Mouse (Mus musculus) MEL (cell line): Measurements from ENCODE around the gene Camta1. TPM values are rescaled to one million over a fixed set of nuclear protein-coding genes. Genes with fewer than 3 reads are reported as not detected.
A peak's percentile ranks its signal among the peaks of the same experiment; 100 is the strongest.

Source experiments
- DNase-seq: peaks from one replicate; pipeline ENCODE4 v3.0.0; 2011; ENCODE audit warnings: low read depth, low spot score
- H3K27ac ChIP-seq: 2 replicates; pipeline ENCODE4 v1.5.1; 2012; ENCODE audit warnings: low read depth, mild to moderate bottlenecking, control low read depth, low read length, moderate library complexity; ENCODE audit not compliant: control insufficient read depth
- H3K27me3 ChIP-seq, 2 experiments: fragments of 150-350 bp in 1 of 2; sonication (generic) in 1 of 2; 2 replicates each; pipeline ENCODE4 v1.6.1; 2012; ENCODE audit warnings: low read length in 2 of 2, mild to moderate bottlenecking in 2 of 2, improper control_type of control experiment in 1 of 2, moderate library complexity in 1 of 2; ENCODE audit not compliant: insufficient read depth in 2 of 2, control insufficient read depth in 1 of 2
- H3K36me3 ChIP-seq, 2 experiments: 2 replicates each; pipeline ENCODE4 v1.6.1; 2012 to 2014; ENCODE audit warnings: low read length in 2 of 2, improper control_type of control experiment in 1 of 2, inconsistent platforms in 1 of 2, mild to moderate bottlenecking in 1 of 2; ENCODE audit not compliant: insufficient read depth in 2 of 2, control insufficient read depth in 1 of 2
- H3K4me1 ChIP-seq, 2 experiments: fragments of 150-350 bp in 1 of 2; sonication (generic) in 1 of 2; 2 replicates each; pipeline ENCODE4 v1.6.1; 2012; ENCODE audit warnings: low read length in 2 of 2, improper control_type of control experiment in 1 of 2, mild to moderate bottlenecking in 1 of 2; ENCODE audit not compliant: insufficient read depth in 2 of 2, control insufficient read depth in 1 of 2
- H3K4me3 ChIP-seq, 2 experiments: fragments of 150-350 bp in 1 of 2; sonication (generic) in 1 of 2; 2 replicates each; pipeline ENCODE4 v1.5.1; 2012; ENCODE audit warnings: low read depth in 2 of 2, low read length in 2 of 2, mild to moderate bottlenecking in 2 of 2, moderate library complexity in 2 of 2, control low read depth in 1 of 2, improper control_type of control experiment in 1 of 2; ENCODE audit not compliant: control insufficient read depth in 1 of 2, insufficient read depth in 1 of 2
- H3K79me2 ChIP-seq: 2 replicates; pipeline ENCODE4 v1.6.1; 2012; ENCODE audit warnings: mild to moderate bottlenecking, low read length, moderate library complexity; ENCODE audit not compliant: control insufficient read depth, poor library complexity, insufficient read depth
- H3K9ac ChIP-seq: 2 replicates; pipeline ENCODE4 v1.6.1; 2012; ENCODE audit warnings: low read depth, mild to moderate bottlenecking, control low read depth, low read length, moderate library complexity; ENCODE audit not compliant: control insufficient read depth, poor library complexity, severe bottlenecking
- H3K9me3 ChIP-seq: fragments of 150-350 bp; sonication (generic); replicated peaks from 2 replicates; pipeline ENCODE4 v1.6.1; 2012; ENCODE audit warnings: mild to moderate bottlenecking, low read length, improper control_type of control experiment, moderate library complexity; ENCODE audit not compliant: insufficient read depth
- BHLHE40 ChIP-seq: IDR thresholded peaks from 2 replicates; pipeline ENCODE4 v1.6.1; 2012; ENCODE audit warnings: low read depth, mild to moderate bottlenecking, inconsistent platforms, low read length, improper control_type of control experiment, borderline replicate concordance
- CHD2 ChIP-seq: IDR thresholded peaks from 2 replicates; pipeline ENCODE4 v1.6.1; 2011; ENCODE audit warnings: low read length, improper control_type of control experiment
- E2F4 ChIP-seq: IDR thresholded peaks from 2 replicates; pipeline ENCODE4 v1.6.1; 2011; ENCODE audit warnings: low read depth, low read length, improper control_type of control experiment, borderline replicate concordance
- ELF1 ChIP-seq: IDR thresholded peaks from 2 replicates; pipeline ENCODE4 v1.6.1; 2014; ENCODE audit warnings: low read depth, mild to moderate bottlenecking, inconsistent platforms, low read length, improper control_type of control experiment, moderate library complexity
- EP300 ChIP-seq, 2 experiments: IDR thresholded peaks; 2 replicates each; pipeline ENCODE4 v1.6.1; 2011; ENCODE audit warnings: improper control_type of control experiment in 2 of 2, low read length in 2 of 2, low read depth in 1 of 2, mild to moderate bottlenecking in 1 of 2
- ETS1 ChIP-seq: IDR thresholded peaks from 2 replicates; pipeline ENCODE4 v1.6.1; 2012; ENCODE audit warnings: low read depth, mild to moderate bottlenecking, inconsistent platforms, low read length, improper control_type of control experiment, moderate library complexity
- GATA1 ChIP-seq: IDR thresholded peaks from 2 replicates; pipeline ENCODE4 v1.6.1; 2011; ENCODE audit warnings: low read depth, low read length, improper control_type of control experiment
- HCFC1 ChIP-seq: IDR thresholded peaks from 2 replicates; pipeline ENCODE4 v1.6.1; 2012; ENCODE audit warnings: low read depth, mild to moderate bottlenecking, inconsistent platforms, low read length, improper control_type of control experiment, moderate library complexity
- KAT2A ChIP-seq: conservative IDR thresholded peaks from 2 replicates; pipeline ENCODE4 v1.6.1; 2012; ENCODE audit warnings: low read depth, low read length, improper control_type of control experiment, inconsistent platforms
- MAFK ChIP-seq: IDR thresholded peaks from 2 replicates; pipeline ENCODE4 v1.6.1; 2011; ENCODE audit warnings: low read depth, mild to moderate bottlenecking, low read length, improper control_type of control experiment, borderline replicate concordance
- MAX ChIP-seq: IDR thresholded peaks from 2 replicates; pipeline ENCODE4 v1.6.1; 2011; ENCODE audit warnings: low read length, improper control_type of control experiment
- MAZ ChIP-seq: IDR thresholded peaks from 2 replicates; pipeline ENCODE4 v1.6.1; 2012; ENCODE audit warnings: low read depth, mild to moderate bottlenecking, inconsistent platforms, low read length, improper control_type of control experiment
- MEF2A ChIP-seq: IDR thresholded peaks from 2 replicates; pipeline ENCODE4 v1.6.1; 2014; ENCODE audit warnings: low read depth, mild to moderate bottlenecking, inconsistent platforms, low read length, improper control_type of control experiment; ENCODE audit not compliant: poor library complexity, insufficient replicate concordance, severe bottlenecking; ENCODE audit errors: extremely low read depth
- MXI1 ChIP-seq: IDR thresholded peaks from 2 replicates; pipeline ENCODE4 v1.6.1; 2011; ENCODE audit warnings: mild to moderate bottlenecking, low read depth, low read length, improper control_type of control experiment
- MYC ChIP-seq: IDR thresholded peaks from 2 replicates; pipeline ENCODE4 v1.6.1; 2011; ENCODE audit warnings: low read depth, mild to moderate bottlenecking, low read length, improper control_type of control experiment, moderate library complexity
- NELFE ChIP-seq: IDR thresholded peaks from 2 replicates; pipeline ENCODE4 v1.6.1; 2011; ENCODE audit warnings: low read depth, low read length, improper control_type of control experiment
- POLR2AphosphoS2 ChIP-seq: IDR thresholded peaks from 2 replicates; pipeline ENCODE4 v1.6.1; 2011; ENCODE audit warnings: low read length, improper control_type of control experiment
- POLR2AphosphoS5 ChIP-seq: IDR thresholded peaks from 2 replicates; pipeline ENCODE4 v1.6.1; 2012; ENCODE audit warnings: low read depth, borderline replicate concordance, mild to moderate bottlenecking, inconsistent platforms, low read length, moderate library complexity, mixed read lengths
- RAD21 ChIP-seq: IDR thresholded peaks from 2 replicates; pipeline ENCODE4 v1.6.1; 2011; ENCODE audit warnings: mild to moderate bottlenecking, low read depth, low read length, improper control_type of control experiment
- RCOR1 ChIP-seq: IDR thresholded peaks from 2 replicates; pipeline ENCODE4 v1.6.1; 2012; ENCODE audit warnings: low read depth, mild to moderate bottlenecking, inconsistent platforms, low read length, improper control_type of control experiment
- SIN3A ChIP-seq: IDR thresholded peaks from 2 replicates; pipeline ENCODE4 v1.6.1; 2012; ENCODE audit warnings: low read length, improper control_type of control experiment, inconsistent platforms
- SMC3 ChIP-seq: IDR thresholded peaks from 2 replicates; pipeline ENCODE4 v1.6.1; 2011; ENCODE audit warnings: low read depth, low read length, improper control_type of control experiment
- TAL1 ChIP-seq: IDR thresholded peaks from 2 replicates; pipeline ENCODE4 v1.6.1; 2012; ENCODE audit warnings: mild to moderate bottlenecking, inconsistent platforms, low read length, moderate library complexity, mixed read lengths
- TBP ChIP-seq: IDR thresholded peaks from 2 replicates; pipeline ENCODE4 v1.8.0; 2011; ENCODE audit warnings: low read depth, low read length, improper control_type of control experiment
- TCF12 ChIP-seq: IDR thresholded peaks from 2 replicates; pipeline ENCODE4 v1.6.1; 2014; ENCODE audit warnings: low read depth, mild to moderate bottlenecking, inconsistent platforms, low read length, improper control_type of control experiment, moderate library complexity
- UBTF ChIP-seq: IDR thresholded peaks from 2 replicates; pipeline ENCODE4 v1.6.1; 2012; ENCODE audit warnings: low read depth, mild to moderate bottlenecking, inconsistent platforms, low read length, improper control_type of control experiment, moderate library complexity, borderline replicate concordance; ENCODE audit not compliant: insufficient read depth
- USF1 ChIP-seq: IDR thresholded peaks from 2 replicates; pipeline ENCODE4 v1.6.1; 2014; ENCODE audit warnings: low read depth, mild to moderate bottlenecking, inconsistent platforms, low read length, improper control_type of control experiment, moderate library complexity
- ZC3H11A ChIP-seq: IDR thresholded peaks from 2 replicates; pipeline ENCODE4 v1.6.1; 2012; ENCODE audit warnings: low read depth, mild to moderate bottlenecking, inconsistent platforms, low read length, improper control_type of control experiment
- ZNF384 ChIP-seq: IDR thresholded peaks from 2 replicates; pipeline ENCODE4 v1.6.1; 2012; ENCODE audit warnings: low read depth, mild to moderate bottlenecking, inconsistent platforms, low read length, improper control_type of control experiment
- polyA plus RNA-seq, 2 experiments: library from polyadenylated mRNA; stranded (reverse) in 1 of 2; unstranded in 1 of 2; fragments of >175 nt in 1 of 2; fragments of >200 nt in 1 of 2; gene quantifications; 2 replicates each; pipeline versions ENCODE4 v1.2.1 to v1.2.4; 2012; ENCODE audit warnings: low replicate concordance in 2 of 2, low read depth in 1 of 2; ENCODE audit not compliant: insufficient read length in 2 of 2, insufficient read depth in 1 of 2, missing spikeins in 1 of 2
- total RNA-seq: library from RNA; depleted of rRNA; stranded (reverse); fragments of 300-350 nt; gene quantifications from 2 replicates; pipeline ENCODE4 v1.2.3, GENCODE M21; 2012

Gene Camta1
- total and polyA plus RNA-seq, 3 experiments = 28.2 to 87.5 TPM; not detected in 1

- DNase-seq = no peak
- no peak overlapping the region for H3K9ac ChIP-seq
- H3K9me3 ChIP-seq = no peaks in the 10 kb centered on the region
- H3K36me3 ChIP-seq = peaks cover 0 to 25% of the 10 kb centered on the region in 2 experiments; a peak in 2 of 4 replicates
- no peak for TF ChIP-seq ZC3H11A
- no peak for TF ChIP-seq CHD2
- no peak for TF ChIP-seq MAZ
- no peak for TF ChIP-seq TAL1
- TF ChIP-seq POLR2AphosphoS2 = no peak
- TF ChIP-seq RCOR1 = no peak
- TF ChIP-seq SMC3 = no peak
- no peak for TF ChIP-seq GATA1
- no peak for TF ChIP-seq RAD21
- no peak for TF ChIP-seq ZNF384
- no peak for TF ChIP-seq SIN3A
- no peak for TF ChIP-seq ELF1
- no peak for TF ChIP-seq TBP
- no peak for TF ChIP-seq MEF2A
- no peak for TF ChIP-seq NELFE
- TF ChIP-seq UBTF = no peak
- no peaks in the 10 kb centered on the region for H3K27me3 ChIP-seq
- H3K4me1 ChIP-seq = peaks cover 14 to 30% of the 10 kb centered on the region in 2 experiments
- H3K27ac ChIP-seq = no peak overlapping the region
- H3K4me3 ChIP-seq = no peak overlapping the region
- H3K79me2 ChIP-seq = no peaks in the 10 kb centered on the region
These were observed 129.0 kb downstream of the Camta1 start for GRCm38 (mm10) chr4:151732668-151733067.

GRCm38 (mm10) chr4:151730037-151730759 lies 131.5 kb downstream of the Camta1 start:
- H3K79me2 ChIP-seq = no peaks in the 10 kb centered on the region
- no peaks in the 10 kb centered on the region for H3K9me3 ChIP-seq
- H3K4me3 ChIP-seq = no peak overlapping the region
- H3K9ac ChIP-seq = no peak overlapping the region
- H3K36me3 ChIP-seq = peaks cover 0 to 47% of the 10 kb centered on the region in 2 experiments; a peak in 2 of 4 replicates
- DNase-seq = peak; percentile 87
- TF ChIP-seq MXI1 (peak; percentile 95), HCFC1 (no peak), KAT2A (no peak), USF1 (peak; percentile 71; the same call in 1 of the 2 replicates), ELF1 (no peak), SIN3A (peak; percentile 81), EP300 (IDR thresholded peaks at IDR 0.05; ENCODE audit: low read depth in 1 of 2, low read length in 2 of 2) (peak; percentile 88 to 94), TCF12 (peak; percentile 97), MAFK (no peak), E2F4 (no peak), POLR2AphosphoS5 (peak; percentile 59; the same call in 1 of the 2 replicates), MAX (peak; percentile 94), POLR2AphosphoS2 (no peak), TAL1 (peak; percentile 98), MYC (peak; percentile 94), GATA1 (peak; percentile 92), ETS1 (peak; percentile 95), RCOR1 (peak; percentile 77), BHLHE40 (peak; percentile 100)
- H3K27me3 ChIP-seq = no peaks in the 10 kb centered on the region
- H3K27ac ChIP-seq = peak overlapping the region; percentile 84
- H3K4me1 ChIP-seq = peaks cover 26 to 52% of the 10 kb centered on the region in 2 experiments
